Mouse (Mus musculus) c-Kit-positive CD71-negative TER-119-negative erythroid progenitor cells, embryonic 14.5 days (primary cell): ENCODE data around the gene Myo9b.

Experiments
- DNase-seq: peaks from one replicate; pipeline ENCODE4 v3.0.0-alpha.2; 2013; ENCODE audit warnings: low read depth

Gene Myo9b

GRCm38 (mm10) chr8:71367529-71368176 lies 95.1 kb downstream of the Myo9b start:
- no peak for DNase-seq

GRCm38 (mm10) chr8:71368366-71368765 lies 95.9 kb downstream of the Myo9b start:
- DNase-seq, result no peak

- DNase-seq, result no peak
Observed at GRCm38 (mm10) chr8:71369040-71369718, 96.7 kb downstream of the Myo9b start.

- DNase-seq, result no peak
Observed at GRCm38 (mm10) chr8:71370711-71371235, 98.3 kb downstream of the Myo9b start.

- DNase-seq, result peak; percentile 96
Observed at GRCm38 (mm10) chr8:71371236-71371848, 98.8 kb downstream of the Myo9b start, which contains the start of gene Ocel1. Ocel1 (plus strand) TSS chr8:71371298.

GRCm38 (mm10) chr8:71372427-71372826 lies 99.9 kb downstream of the Myo9b start:
- DNase-seq, result no peak

GRCm38 (mm10) chr8:71373000-71373399 lies 100.5 kb downstream of the Myo9b start:
- no peak for DNase-seq

- no peak for DNase-seq
Observed at GRCm38 (mm10) chr8:71374616-71375206, 102.2 kb downstream of the Myo9b start.

GRCm38 (mm10) chr8:71375581-71376422 lies 103.3 kb downstream of the Myo9b start:
- DNase-seq, result no peak

- DNase-seq, result no peak
Observed at GRCm38 (mm10) chr8:71376423-71377030, 104.0 kb downstream of the Myo9b start.

GRCm38 (mm10) chr8:71379008-71379407 lies 106.5 kb downstream of the Myo9b start:
- DNase-seq, result no peak

GRCm38 (mm10) chr8:71379512-71380075 lies 107.1 kb downstream of the Myo9b start:
- no peak for DNase-seq

GRCm38 (mm10) chr8:71380178-71381171 lies 108.0 kb downstream of the Myo9b start:
- DNase-seq, result no peak

GRCm38 (mm10) chr8:71381421-71381970 lies 109.0 kb downstream of the Myo9b start, which contains the start of gene Nr2f6:
Nr2f6 (minus strand) TSS chr8:71381960.
- no peak for DNase-seq

- no peak for DNase-seq
Observed at GRCm38 (mm10) chr8:71381971-71382961, 109.8 kb downstream of the Myo9b start.

GRCm38 (mm10) chr8:71383396-71383795 lies 110.9 kb downstream of the Myo9b start:
- DNase-seq, result no peak

- no peak for DNase-seq
Observed at GRCm38 (mm10) chr8:71383860-71384259, 111.3 kb downstream of the Myo9b start.
